Mouse (Mus musculus): Measurements from ENCODE around the gene Uqcc2.

The Uqcc2 gene

DNA sequence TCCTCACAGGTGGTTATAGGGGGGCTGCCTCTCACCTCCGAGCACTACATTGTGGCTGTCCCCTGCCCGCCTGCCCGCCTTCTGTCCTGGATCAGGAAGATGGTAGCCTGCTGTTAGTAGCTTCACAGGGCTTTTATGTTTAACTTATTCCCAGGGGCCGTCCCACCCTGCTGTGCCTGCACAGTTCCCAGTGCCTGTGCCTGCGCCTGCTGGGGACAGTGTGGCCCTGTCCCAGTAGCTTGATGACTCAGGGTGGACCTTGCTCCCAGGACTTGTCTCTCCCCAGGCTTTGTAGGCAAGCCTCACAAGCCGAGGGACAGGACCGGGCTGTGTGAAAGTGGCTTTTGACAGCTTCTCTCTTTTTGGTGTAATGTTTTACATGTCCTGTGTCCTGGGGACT lies 11.9 kb downstream of the Uqcc2 start:
- DNase-seq = no peak

GRCm38 (mm10) chr17:27121266-27121665 lies 12.4 kb downstream of the Uqcc2 start:
- no peak for DNase-seq

DNA sequence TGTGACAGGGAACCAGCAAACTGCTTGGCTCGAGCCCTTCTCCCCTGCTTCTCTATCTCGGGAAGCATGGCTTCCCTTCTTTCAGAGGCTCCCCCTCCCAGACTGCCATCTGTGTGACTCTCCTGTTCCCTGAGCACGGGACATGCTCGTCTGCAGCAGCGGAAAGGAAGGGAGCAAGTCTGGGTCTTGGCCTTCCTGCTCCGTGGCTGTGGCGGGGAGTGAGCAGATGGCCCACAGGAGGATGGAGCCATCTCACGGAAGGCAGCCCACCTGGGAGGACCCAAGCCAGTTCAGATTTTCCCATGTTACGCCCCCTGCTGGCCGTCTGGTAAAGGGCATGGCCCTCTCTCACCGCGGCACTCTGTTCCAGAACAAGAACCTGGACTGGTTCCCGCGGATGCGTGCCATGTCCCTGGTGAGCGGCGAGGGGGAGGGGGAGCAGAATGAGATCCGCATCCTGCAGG lies 13.1 kb downstream of the Uqcc2 start:
- DNase-seq = peak; percentile 76

DNA sequence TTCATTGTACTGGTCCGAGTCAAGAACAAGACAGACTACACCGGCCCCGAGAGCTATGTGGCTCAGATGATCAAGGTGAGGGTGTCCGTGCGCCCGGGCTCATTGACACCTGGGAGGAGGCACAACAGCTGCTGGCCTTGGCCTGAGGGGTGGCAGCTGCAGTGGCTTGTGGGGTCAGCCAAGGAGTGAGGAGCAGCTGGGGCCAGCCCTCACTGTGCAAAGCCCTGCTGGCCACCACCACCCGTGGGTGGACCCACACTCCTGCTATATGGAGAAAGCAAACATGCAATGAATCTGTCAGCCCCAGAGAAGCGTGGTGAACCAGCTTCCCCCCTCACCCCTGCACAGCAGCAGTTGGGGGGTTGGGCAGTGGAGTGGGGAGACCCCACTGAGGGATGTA lies 13.8 kb downstream of the Uqcc2 start:
- DNase-seq = no peak

- DNase-seq = no peak
Measured at GRCm38 (mm10) chr17:27119540-27119895, 14.2 kb downstream of the Uqcc2 start.

- DNase-seq = no peak
Measured at GRCm38 (mm10) chr17:27118676-27119539, 14.8 kb downstream of the Uqcc2 start.

DNA sequence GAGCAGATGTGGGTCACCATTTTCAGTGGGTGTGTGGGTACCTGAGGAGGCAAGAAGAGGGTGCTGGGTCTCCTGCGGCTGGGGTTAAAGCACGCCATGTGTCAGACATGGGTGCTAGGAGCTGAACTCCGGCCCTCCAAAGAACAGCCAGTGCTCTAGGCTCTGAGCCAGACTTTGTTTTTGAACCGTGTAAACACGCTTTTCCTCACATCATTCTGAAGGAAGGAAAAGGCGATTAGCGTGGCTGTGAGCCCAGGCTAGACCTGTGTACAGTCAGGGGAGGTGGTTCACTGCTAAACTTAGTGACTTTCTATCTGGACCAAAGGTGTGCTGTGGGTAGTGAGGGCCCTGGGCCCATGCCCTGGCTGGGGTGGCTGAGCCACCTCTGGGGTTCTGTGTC lies 23.6 kb downstream of the Uqcc2 start:
- DNase-seq = no peak

DNA sequence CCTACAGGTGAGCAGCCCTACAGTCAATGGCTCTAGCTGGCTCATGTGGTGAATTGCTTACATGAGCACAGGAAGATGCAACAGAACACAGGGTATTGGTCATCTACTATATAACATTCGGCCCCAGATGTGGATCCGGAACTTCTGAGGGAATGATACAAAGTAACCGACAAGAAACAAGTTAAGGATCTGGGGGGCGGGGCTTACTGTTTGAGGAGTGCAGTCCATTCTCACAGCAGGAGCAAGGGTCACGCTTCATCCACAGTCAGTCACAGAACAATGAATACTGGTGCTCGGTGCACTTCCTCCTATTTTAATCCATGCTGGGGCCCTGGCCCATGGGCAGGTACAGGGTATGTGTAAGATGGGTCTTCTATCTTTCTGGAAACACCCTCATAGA lies 25.8 kb downstream of the Uqcc2 start:
- no peak for DNase-seq

GRCm38 (mm10) chr17:27106745-27107144 lies 27.0 kb downstream of the Uqcc2 start:
- no peak for DNase-seq

- DNase-seq = no peak
Measured at GRCm38 (mm10) chr17:27105698-27106470, 27.8 kb downstream of the Uqcc2 start.

- DNase-seq = no peak
Measured at GRCm38 (mm10) chr17:27101675-27102074, 32.0 kb downstream of the Uqcc2 start.

DNA sequence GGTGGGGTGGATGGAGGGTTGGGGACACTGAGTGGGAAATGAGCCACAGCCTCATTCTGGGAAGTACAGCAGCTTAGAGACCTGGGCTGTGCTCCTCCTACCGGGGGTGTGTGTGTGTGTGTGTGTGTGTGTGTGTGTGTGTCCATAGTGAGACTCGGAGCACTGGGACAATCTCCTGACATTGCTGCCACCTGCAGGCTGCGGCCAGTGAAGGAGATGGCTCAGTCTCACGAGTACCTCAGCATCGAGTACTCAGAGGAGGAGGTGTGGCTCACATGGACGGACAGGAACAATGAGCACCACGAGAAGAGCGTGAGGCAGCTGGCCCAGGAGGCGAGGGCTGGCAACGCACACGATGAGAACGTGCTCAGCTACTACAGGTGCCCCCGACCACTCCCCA lies 38.0 kb downstream of the Uqcc2 start:
- DNase-seq = peak; percentile 50

DNA sequence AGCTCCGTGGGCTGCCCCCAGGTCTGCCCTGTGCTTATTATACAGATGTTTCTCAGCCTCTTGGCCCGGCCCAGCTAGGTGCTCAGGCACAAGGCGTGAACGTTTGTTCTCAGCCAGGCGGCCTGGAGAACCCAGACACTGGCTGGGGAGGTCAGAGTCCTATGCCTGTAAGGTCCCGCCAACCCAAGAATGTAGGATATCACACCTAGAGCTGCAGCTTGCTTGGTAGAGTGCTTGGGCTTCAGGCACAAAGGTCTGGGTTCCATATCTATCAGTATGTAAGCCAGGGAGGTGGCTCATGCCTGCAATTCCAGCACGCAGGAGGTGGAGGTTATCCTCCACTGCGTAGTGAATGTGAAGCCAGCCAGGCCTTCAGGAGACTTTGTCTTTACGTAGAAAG lies 43.6 kb downstream of the Uqcc2 start:
- no peak for DNase-seq

- peak; percentile 63 for DNase-seq
Measured at GRCm38 (mm10) chr17:27087426-27087825, 46.3 kb downstream of the Uqcc2 start.

- DNase-seq = peak; percentile 39
Measured at GRCm38 (mm10) chr17:27085676-27086075, 48.0 kb downstream of the Uqcc2 start.

GRCm38 (mm10) chr17:27083601-27084000 lies 50.1 kb downstream of the Uqcc2 start:
- DNase-seq = no peak

DNA sequence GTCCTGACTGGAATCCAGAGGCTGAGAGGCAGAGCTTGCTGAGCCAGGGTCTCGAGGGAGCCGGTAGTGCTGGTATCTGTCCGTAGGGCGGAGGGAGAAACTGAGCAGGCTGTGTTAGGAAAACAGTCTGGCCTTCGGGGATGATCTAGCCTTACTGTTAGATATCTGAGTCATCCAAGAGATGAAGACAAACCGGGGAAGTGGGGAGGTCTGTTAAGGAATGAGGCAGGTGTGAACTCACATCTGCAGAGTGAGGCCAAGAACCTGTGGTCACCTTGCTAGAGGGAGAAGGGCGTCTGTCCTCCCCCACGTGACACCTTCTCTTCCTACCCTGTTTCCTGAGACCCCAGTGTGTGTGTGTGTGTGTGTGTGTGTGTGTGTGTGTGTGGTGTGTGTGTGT lies 50.9 kb downstream of the Uqcc2 start:
- DNase-seq = no peak

- DNase-seq = no peak
Measured at GRCm38 (mm10) chr17:27081868-27082267, 51.8 kb downstream of the Uqcc2 start.

DNA sequence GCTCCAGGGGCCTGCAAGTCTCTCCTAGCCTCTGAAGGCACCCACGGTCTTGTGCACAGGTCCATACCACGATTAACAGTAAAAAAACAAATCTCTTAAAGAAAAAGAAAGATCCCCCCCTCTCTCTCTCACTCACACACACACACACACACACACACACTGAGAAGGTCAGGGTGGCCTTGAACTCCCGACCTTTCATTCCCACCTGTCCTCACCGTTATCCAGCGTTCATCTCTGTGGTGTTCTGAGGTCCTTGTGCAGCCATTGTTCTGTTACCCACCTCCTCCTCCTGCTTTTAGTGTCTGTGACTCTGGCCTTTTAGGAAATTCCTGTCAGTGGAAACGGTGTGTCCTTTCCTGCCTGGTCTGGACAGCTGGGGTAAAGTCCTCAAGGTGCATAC lies 55.2 kb downstream of the Uqcc2 start:
- no peak for DNase-seq

DNA sequence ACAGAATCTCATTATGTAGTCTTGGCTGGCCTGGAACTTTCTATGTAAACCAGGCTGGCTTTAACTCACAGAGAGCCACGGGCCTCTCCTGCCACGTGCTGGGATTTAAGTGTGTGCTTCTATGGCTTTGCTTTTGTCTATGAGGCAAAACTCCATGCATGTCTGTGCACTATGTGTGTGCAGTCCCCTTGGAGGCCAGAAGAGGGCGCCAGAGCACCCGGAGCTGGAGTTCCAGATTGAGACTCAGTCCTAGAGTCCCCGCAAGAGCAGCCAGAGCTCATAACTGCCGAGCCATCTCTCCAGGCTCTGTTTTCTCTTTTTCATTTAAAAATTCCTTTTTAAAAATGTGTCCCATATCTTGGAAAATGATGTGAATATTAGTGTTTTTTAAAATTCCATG lies 55.8 kb downstream of the Uqcc2 start:
- no peak for DNase-seq

- no peak for DNase-seq
Measured at GRCm38 (mm10) chr17:27077133-27077532, 56.6 kb downstream of the Uqcc2 start.

- no peak for DNase-seq
Measured at GRCm38 (mm10) chr17:27074849-27075745, 58.6 kb downstream of the Uqcc2 start.

GRCm38 (mm10) chr17:27074236-27074635 lies 59.5 kb downstream of the Uqcc2 start:
- no peak for DNase-seq
